Comparison of ENCODE assay signal across 11 mouse cellular contexts in genomic region chr1:74926721-74927120, GRCm38 (mm10). TPM values are rescaled to one million over a fixed set of nuclear protein-coding genes. Genes with fewer than 3 reads are reported as not detected.
DNase-seq lines count a peak whose midpoint lies in the region; ATAC-seq and TF ChIP-seq lines count a peak whose summit lies in the region.
"Had no signal": no experiment of that assay in that cellular context is flagged by ENCODE, and none has a peak within 500 bp of the region (broad histone marks: within the 10 kb centered on the region; RNA-seq: fewer than 3 reads in every experiment).

No protein-coding gene starts in this region.

- H3K4me1 ChIP-seq in heart, postnatal 0 days (ENCODE audit: control insufficient read depth, insufficient read depth) = no peaks in the 10 kb centered on the region
- no peaks in the 10 kb centered on the region for H3K4me1 ChIP-seq in stomach, postnatal 0 days (replicated peaks; ENCODE audit: control insufficient read depth, insufficient read depth)
- H3K4me1 ChIP-seq in forebrain, embryonic 11.5 days (replicated peaks; ENCODE audit: control insufficient read depth, insufficient read depth, low read length) = no peaks in the 10 kb centered on the region
- H3K4me1 ChIP-seq: embryonic facial prominence, embryonic 12.5 days; neural tube, embryonic 13.5 days had no signal

- no peaks in the 10 kb centered on the region for H3K36me3 ChIP-seq in C2C12 (ENCODE audit: control insufficient read depth, insufficient read depth)
- no peaks in the 10 kb centered on the region for H3K36me3 ChIP-seq in heart, postnatal 0 days (replicated peaks; ENCODE audit: control insufficient read depth, insufficient read depth, low read length)
- H3K36me3 ChIP-seq in stomach, postnatal 0 days (ENCODE audit: control insufficient read depth, insufficient read depth, low read length) = no peaks in the 10 kb centered on the region
- H3K36me3 ChIP-seq in forebrain, embryonic 11.5 days (ENCODE audit: control insufficient read depth, insufficient read depth, low read length) = no peaks in the 10 kb centered on the region
- H3K36me3 ChIP-seq: embryonic facial prominence, embryonic 12.5 days; neural tube, embryonic 13.5 days had no signal

- peak; percentile 79 for TF ChIP-seq CTCF in C2C12 (IDR thresholded peaks at IDR 0.05; ENCODE audit: control insufficient read depth, insufficient read depth, insufficient read length)
- peak; percentile 80 for TF ChIP-seq CTCF in heart, postnatal 0 days (IDR thresholded peaks at IDR 0.05; ENCODE audit: low read depth)
- peak; percentile 98 for TF ChIP-seq CTCF in stomach, postnatal 0 days (IDR thresholded peaks at IDR 0.05; ENCODE audit: low read depth)

- no peak overlapping the region for H3K4me2 ChIP-seq in heart, postnatal 0 days (ENCODE audit: low read depth, low read length)
- no peak overlapping the region for H3K4me2 ChIP-seq in stomach, postnatal 0 days (replicated peaks; ENCODE audit: low read depth)
- H3K4me2 ChIP-seq in forebrain, embryonic 11.5 days (ENCODE audit: low read depth, low read length, severe bottlenecking) = no peak overlapping the region
- H3K4me2 ChIP-seq: embryonic facial prominence, embryonic 12.5 days; neural tube, embryonic 13.5 days had no signal

- no peak overlapping the region for H3ac ChIP-seq in C2C12 (ENCODE audit: control insufficient read depth, insufficient read length, low read depth)

- H3K79me3 ChIP-seq in C2C12 (ENCODE audit: low read depth) = no peaks in the 10 kb centered on the region

- H3K4me3 ChIP-seq in C2C12 (ENCODE audit: insufficient read depth, poor library complexity, severe bottlenecking) = no peak overlapping the region
- H3K4me3 ChIP-seq in heart, postnatal 0 days (ENCODE audit: low read depth, low read length) = no peak overlapping the region
- no peak overlapping the region for H3K4me3 ChIP-seq in stomach, postnatal 0 days (ENCODE audit: low read depth, low read length)
- no peak overlapping the region for H3K4me3 ChIP-seq in forebrain, embryonic 11.5 days (ENCODE audit: low read depth, low read length)
- H3K4me3 ChIP-seq: embryonic facial prominence, embryonic 12.5 days; neural tube, embryonic 13.5 days had no signal

- ATAC-seq in heart, postnatal 0 days (ENCODE audit: insufficient read depth, low read depth) = no peak; the same call in 1 of the 2 replicates
- ATAC-seq in stomach, postnatal 0 days (ENCODE audit: low FRiP score, low TSS enrichment) = peak; percentile 68
- no peak for ATAC-seq in forebrain, embryonic 11.5 days (replicated peaks; ENCODE audit: low FRiP score)

- no peak overlapping the region for H3K27ac ChIP-seq in heart, postnatal 0 days (ENCODE audit: low read depth)
- H3K27ac ChIP-seq in stomach, postnatal 0 days (replicated peaks) = no peak overlapping the region
- H3K27ac ChIP-seq in forebrain, embryonic 11.5 days (ENCODE audit: low read depth, low read length) = no peak overlapping the region
- H3K27ac ChIP-seq: embryonic facial prominence, embryonic 12.5 days; neural tube, embryonic 13.5 days had no signal

- H3K27me3 ChIP-seq in C2C12 (ENCODE audit: control insufficient read depth, insufficient read depth, insufficient read length) = peaks cover 60% of the 10 kb centered on the region
- H3K27me3 ChIP-seq in heart, postnatal 0 days (ENCODE audit: control insufficient read depth, insufficient read depth, low read length) = peaks cover 31% of the 10 kb centered on the region; the same call in 1 of the 2 replicates
- no peaks in the 10 kb centered on the region for H3K27me3 ChIP-seq in stomach, postnatal 0 days (ENCODE audit: control insufficient read depth, insufficient read depth, low read length)
- no peaks in the 10 kb centered on the region for H3K27me3 ChIP-seq in forebrain, embryonic 11.5 days (ENCODE audit: control insufficient read depth, insufficient read depth, low read length)

- no peaks in the 10 kb centered on the region for H3K79me2 ChIP-seq in C2C12 (ENCODE audit: control insufficient read depth, insufficient read depth)

- peak; percentile 21 for DNase-seq in heart, adult 8-10 months (ENCODE audit: low spot score)
- DNase-seq in heart, postnatal 25 days (ENCODE audit: low spot score) = no peak
- peak; percentile 57 for DNase-seq in ZHBTc4 (ENCODE audit: low read depth, low spot score)
- no peak for DNase-seq in heart, postnatal 0 days (ENCODE audit: low spot score)
- DNase-seq in left cerebral cortex, postnatal 4 days = peak; percentile 38
- DNase-seq in stomach, postnatal 0 days (ENCODE audit: low spot score) = peak; percentile 74
- DNase-seq in forebrain, embryonic 11.5 days (ENCODE audit: low spot score) = no peak

- intact Hi-C loops in heart, postnatal 25 days (cut with DNase I) = loop anchor here (2.0 kb wide), 1 partner anchor 90 kb away; no protein-coding TSS in a partner anchor
- intact Hi-C loops in left cerebral cortex, postnatal 4 days (cut with DNase I) = no loop called here

- 33% methylated on average over 6 of the region's 6 CpGs for WGBS in heart, postnatal 0 days
- WGBS in stomach, postnatal 0 days = 29% methylated on average over 6 of the region's 6 CpGs
- WGBS in forebrain, embryonic 11.5 days = 39% methylated on average over 6 of the region's 6 CpGs

- TF ChIP-seq EP300 in heart, postnatal 0 days (IDR thresholded peaks at IDR 0.05; ENCODE audit: low read depth) = no peak
- no peak for TF ChIP-seq EP300 in stomach, postnatal 0 days (optimal IDR thresholded peaks at IDR 0.05)

- H3K9ac ChIP-seq in heart, postnatal 0 days (replicated peaks; ENCODE audit: low read depth, low read length) = no peak overlapping the region
- H3K9ac ChIP-seq in stomach, postnatal 0 days (ENCODE audit: low read length) = no peak overlapping the region
- no peak overlapping the region for H3K9ac ChIP-seq in forebrain, embryonic 11.5 days (ENCODE audit: low read length)
- H3K9ac ChIP-seq: embryonic facial prominence, embryonic 12.5 days; neural tube, embryonic 13.5 days had no signal

- no peaks in the 10 kb centered on the region for H3K9me3 ChIP-seq in heart, postnatal 0 days (replicated peaks; ENCODE audit: control insufficient read depth, low read length)
- H3K9me3 ChIP-seq in stomach, postnatal 0 days (ENCODE audit: control insufficient read depth, low read length) = no peaks in the 10 kb centered on the region
- no peaks in the 10 kb centered on the region for H3K9me3 ChIP-seq in forebrain, embryonic 11.5 days (ENCODE audit: control insufficient read depth, low read length)
- H3K9me3 ChIP-seq: embryonic facial prominence, embryonic 12.5 days; neural tube, embryonic 13.5 days had no signal

TF ChIP-seq in C2C12, 6 proteins besides CTCF, POLR2A, EP300 and RAD21:
- TF ChIP-seq MYOG (IDR thresholded peaks at IDR 0.05; ENCODE audit: control insufficient read depth, extremely low read depth, insufficient read length) (no peak), MYOD1 (IDR thresholded peaks at IDR 0.05; ENCODE audit: control insufficient read depth, insufficient read length, low read depth) (no peak), USF1 (IDR thresholded peaks at IDR 0.05; ENCODE audit: low read depth) (no peak), CEBPB (IDR thresholded peaks at IDR 0.05; ENCODE audit: low read depth) (no peak), FOSL1 (IDR thresholded peaks at IDR 0.05; ENCODE audit: insufficient read depth, low read length, poor library complexity, severe bottlenecking) (no peak), MAX (IDR thresholded peaks at IDR 0.05) (no peak)

RNA-seq across cellular contexts. Expression of gene Cfap65, which starts 8.7 kb away (rescaled TPM):
- total RNA-seq in heart, adult 8-10 months (2022) = not detected
- total RNA-seq in heart, postnatal 25 days (2021) = not detected
- polyA plus RNA-seq in C2C12 (2012; fragmentation: generic; extraction: Trizol) = not detected
- 0.04 TPM in 1 of 2 replicates, not detected in the other for total RNA-seq in heart, postnatal 0 days (2014; rRNA removed; ENCODE audit: low replicate concordance)
- polyA plus RNA-seq in heart, postnatal 0 days (2015; fragmentation: Nextera tagmentation; extraction: Ambion mirVana) = 0.05 TPM in 1 of 2 replicates, not detected in the other
- 1 to 10 TPM; 1.5 to 1.8 TPM for total RNA-seq in left cerebral cortex, postnatal 4 days (2021)
- polyA plus RNA-seq in stomach, postnatal 0 days (2015; fragmentation: Nextera tagmentation; extraction: Ambion mirVana) = 0.04 TPM in 1 of 2 replicates, not detected in the other
- polyA plus RNA-seq in forebrain, embryonic 11.5 days (2014; fragmentation: Nextera tagmentation; extraction: Ambion mirVana) = 0.11 and 0.25 TPM in 2 replicates

RNA-seq across cellular contexts. Expression of gene Ihh, which starts 24.8 kb away (rescaled TPM):
- total RNA-seq in heart, adult 8-10 months (2022) = under 1 TPM in 1 of 4 experiments, not detected in 3; 0.24 TPM
- total RNA-seq in heart, postnatal 25 days (2021) = under 1 TPM in 1 of 2 experiments, not detected in 1; 0.11 TPM
- 0.07 TPM for polyA plus RNA-seq in C2C12 (2012; fragmentation: generic; extraction: Trizol)
- total RNA-seq in heart, postnatal 0 days (2014; rRNA removed; ENCODE audit: low replicate concordance) = 0.35 TPM in 1 of 2 replicates, not detected in the other
- polyA plus RNA-seq in heart, postnatal 0 days (2015; fragmentation: Nextera tagmentation; extraction: Ambion mirVana) = 0.05 TPM in 2 replicates
- under 1 TPM; 0.28 to 0.40 TPM for total RNA-seq in left cerebral cortex, postnatal 4 days (2021)
- 25.1 and 25.8 TPM in 2 replicates for polyA plus RNA-seq in stomach, postnatal 0 days (2015; fragmentation: Nextera tagmentation; extraction: Ambion mirVana)
- polyA plus RNA-seq in forebrain, embryonic 11.5 days (2014; fragmentation: Nextera tagmentation; extraction: Ambion mirVana) = 0.07 and 0.35 TPM in 2 replicates

RNA-seq across cellular contexts. Expression of gene Cryba2, which starts 33.8 kb away (rescaled TPM):
- total RNA-seq in heart, adult 8-10 months (2022) = not detected
- not detected for total RNA-seq in heart, postnatal 25 days (2021)
- not detected for polyA plus RNA-seq in C2C12 (2012; fragmentation: generic; extraction: Trizol)
- total RNA-seq in heart, postnatal 0 days (2014; rRNA removed; ENCODE audit: low replicate concordance) = not detected in 2 replicates
- polyA plus RNA-seq in heart, postnatal 0 days (2015; fragmentation: Nextera tagmentation; extraction: Ambion mirVana) = not detected in 2 replicates
- not detected for total RNA-seq in left cerebral cortex, postnatal 4 days (2021)
- 0.50 and 0.93 TPM in 2 replicates for polyA plus RNA-seq in stomach, postnatal 0 days (2015; fragmentation: Nextera tagmentation; extraction: Ambion mirVana)
- polyA plus RNA-seq in forebrain, embryonic 11.5 days (2014; fragmentation: Nextera tagmentation; extraction: Ambion mirVana) = not detected in 2 replicates

RNA-seq across cellular contexts. Expression of gene Fev, which starts 41.5 kb away (rescaled TPM):
- not detected for total RNA-seq in heart, adult 8-10 months (2022)
- total RNA-seq in heart, postnatal 25 days (2021) = not detected
- not detected for polyA plus RNA-seq in C2C12 (2012; fragmentation: generic; extraction: Trizol)
- total RNA-seq in heart, postnatal 0 days (2014; rRNA removed; ENCODE audit: low replicate concordance) = not detected in 2 replicates
- polyA plus RNA-seq in heart, postnatal 0 days (2015; fragmentation: Nextera tagmentation; extraction: Ambion mirVana) = 0.23 and 0.34 TPM in 2 replicates
- total RNA-seq in left cerebral cortex, postnatal 4 days (2021) = not detected
- polyA plus RNA-seq in stomach, postnatal 0 days (2015; fragmentation: Nextera tagmentation; extraction: Ambion mirVana) = 0.22 and 0.31 TPM in 2 replicates
- not detected in 2 replicates for polyA plus RNA-seq in forebrain, embryonic 11.5 days (2014; fragmentation: Nextera tagmentation; extraction: Ambion mirVana)
- total RNA-seq: layer of hippocampus, postnatal 25 days had no signal
- polyA plus RNA-seq: neural tube, embryonic 13.5 days had no signal

Comparison
In these comparisons a context has a peak if more than half of its experiments do, and no peak if none do; other contexts are left out.
1. DNase-seq: peak in heart, adult 8-10 months (single experiment), ZHBTc4 (single experiment), left cerebral cortex, postnatal 4 days (single experiment) and stomach, postnatal 0 days (single experiment); none in heart, postnatal 25 days (single experiment), heart, postnatal 0 days (single experiment) and forebrain, embryonic 11.5 days (single experiment).
2. Peak in every context shown above with its lines, with median percentiles within 50 percentile points of each other: CTCF ChIP-seq.